Mouse (Mus musculus) naive thymus-derived CD4-positive, alpha-beta T cell, adult 2 months (primary cell): ENCODE data around the gene Timm8a1.

Source experiments
- DNase-seq: peaks from one replicate; pipeline ENCODE4 v3.0.0-alpha.2; 2011; ENCODE audit warnings: low read depth

Gene Timm8a1

GRCm38 (mm10) chrX:134525260-134525659, 16.4 kb downstream of the Timm8a1 start:
- DNase-seq: no peak

GRCm38 (mm10) chrX:134523772-134524171, 17.9 kb downstream of the Timm8a1 start:
- DNase-seq: no peak

GRCm38 (mm10) chrX:134509473-134509872, 32.2 kb downstream of the Timm8a1 start:
- DNase-seq: peak; percentile 9

GRCm38 (mm10) chrX:134507977-134508376, 33.7 kb downstream of the Timm8a1 start:
- DNase-seq: no peak

GRCm38 (mm10) chrX:134500651-134501050, 41.0 kb downstream of the Timm8a1 start:
- no peak for DNase-seq
